Mouse (Mus musculus) brown adipose tissue, adult 24 weeks (tissue): ENCODE results near the gene Yipf3. TPM values are rescaled to one million over a fixed set of nuclear protein-coding genes. Genes with fewer than 3 reads are reported as not detected.

Source experiments
- H3K27ac ChIP-seq: fragments of 200-500 bp; replicated peaks from 2 replicates; pipeline ENCODE4 v1.5.1; 2012; ENCODE audit warnings: low read depth, mild to moderate bottlenecking, low read length
- H3K4me1 ChIP-seq: fragments of 200-500 bp; 2 replicates; pipeline ENCODE4 v1.6.1; 2012; ENCODE audit warnings: low read length, mixed read lengths; ENCODE audit not compliant: control insufficient read depth, insufficient read depth, insufficient read length
- H3K4me3 ChIP-seq: fragments of 200-500 bp; 2 replicates; pipeline ENCODE4 v1.5.1; 2012; ENCODE audit warnings: low read depth, mild to moderate bottlenecking, low read length, moderate library complexity; ENCODE audit not compliant: insufficient read depth
- polyA plus RNA-seq: library from polyadenylated mRNA; stranded (reverse); fragments of >200 nt; gene quantifications from 2 replicates; pipeline ENCODE4 v1.2.4, GENCODE M21; 2012; ENCODE audit not compliant: missing spikeins, insufficient read depth, insufficient read length

Yipf3 gene
- polyA plus RNA-seq, 1 experiment, result 63.4 TPM

DNA sequence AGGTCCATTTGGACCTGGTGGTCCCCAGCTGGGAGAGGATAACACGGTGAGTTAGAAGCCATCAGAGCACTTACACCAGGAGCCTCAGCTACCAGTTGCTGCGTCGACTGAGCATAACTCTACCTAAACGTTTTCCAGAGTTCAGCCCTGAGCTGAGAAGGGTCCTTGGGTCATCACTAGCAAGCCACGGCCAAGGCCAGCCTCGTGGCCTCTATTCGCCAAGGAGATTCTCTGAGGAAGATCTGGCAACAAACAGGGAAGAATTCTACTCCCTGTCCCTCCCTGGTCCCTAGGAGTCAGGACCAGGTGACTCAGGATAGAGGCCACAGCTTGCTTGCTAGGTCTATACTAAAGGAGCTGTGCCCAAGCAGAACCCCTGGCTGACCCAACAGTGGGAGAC is 19.6 kb downstream of the Yipf3 start:
- H3K27ac ChIP-seq, result no peak overlapping the region
- no peaks in the 10 kb centered on the region for H3K4me1 ChIP-seq
- H3K4me3 ChIP-seq, result no peak overlapping the region

DNA sequence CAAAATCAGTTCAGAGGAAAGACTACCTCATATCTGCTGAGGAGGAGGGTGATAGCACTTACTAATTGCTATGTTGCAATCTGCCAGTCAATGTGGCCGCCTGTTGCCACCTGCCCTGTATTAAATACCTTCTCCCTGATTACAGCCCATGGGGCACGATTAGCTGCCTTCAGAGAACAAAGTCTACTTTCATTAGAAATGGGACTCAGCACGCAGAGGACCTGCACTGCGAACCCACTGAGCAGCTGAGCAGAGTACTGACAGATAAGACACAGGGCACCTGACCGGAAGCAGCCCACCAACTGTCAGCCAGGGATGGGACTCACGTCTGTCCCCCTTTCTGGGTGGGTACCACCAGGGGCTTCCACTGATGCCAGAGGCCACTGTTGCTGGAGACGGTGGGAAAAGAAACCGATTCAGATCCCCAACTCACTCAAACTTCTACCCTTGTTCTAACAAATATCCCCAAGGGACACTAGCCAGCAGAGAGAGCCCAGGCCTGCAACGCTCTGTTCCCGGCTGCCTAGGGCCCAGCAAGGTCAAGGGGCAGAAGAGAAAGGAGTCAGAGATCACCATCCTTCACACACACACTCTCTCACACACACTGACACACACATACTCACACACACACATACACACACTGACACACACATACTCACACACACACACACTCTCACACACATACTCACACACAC is 20.3 kb downstream of the Yipf3 start:
- no peak overlapping the region for H3K4me3 ChIP-seq
- peaks cover 4% of the 10 kb centered on the region; the same call in 1 of the 2 replicates for H3K4me1 ChIP-seq
- 0 out of 2 replicates have a peak overlapping the region, but pooled peaks have one; percentile 4 for H3K27ac ChIP-seq

DNA sequence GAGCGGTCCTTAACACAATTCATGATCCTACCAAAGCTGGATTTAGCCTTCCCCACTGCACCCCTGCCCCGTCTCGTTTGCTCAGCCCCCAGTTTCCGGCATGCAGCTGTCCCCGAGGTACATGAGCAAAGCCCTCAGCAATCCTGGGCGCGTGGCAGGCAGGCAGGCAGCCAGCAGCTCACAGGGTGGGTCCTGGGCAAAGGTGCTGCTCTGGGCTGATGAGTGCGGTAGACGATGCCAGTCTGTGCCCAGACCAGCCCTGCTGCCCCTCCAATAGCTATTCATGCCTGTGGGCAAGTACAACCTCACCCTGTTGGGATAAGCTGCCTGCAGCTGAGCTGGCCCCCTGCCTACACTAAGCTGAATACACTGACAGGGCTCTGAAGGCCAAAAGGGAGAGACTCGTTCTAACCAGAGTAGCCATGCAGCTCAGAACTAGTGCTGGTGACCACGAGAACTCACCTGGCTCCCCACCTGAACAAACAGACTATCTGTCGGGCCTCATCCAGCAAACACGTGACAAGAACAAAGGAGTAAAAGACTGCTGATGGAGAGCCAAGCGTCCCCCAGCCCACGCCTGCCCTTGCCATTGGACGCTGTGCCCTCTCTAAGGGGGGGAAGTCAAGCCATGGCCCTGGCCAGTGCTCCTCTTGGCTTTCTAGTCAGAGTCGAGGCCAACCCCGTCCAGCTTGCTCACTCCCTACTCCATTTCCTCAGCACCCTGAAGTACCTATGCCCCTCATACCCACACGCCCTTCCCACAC is 22.1 kb downstream of the Yipf3 start:
- Histone ChIP-seq H3K4me3 (no peak overlapping the region), H3K4me1 (peaks cover 9% of the 10 kb centered on the region; the same call in 1 of the 2 replicates), H3K27ac (no peak overlapping the region)

DNA sequence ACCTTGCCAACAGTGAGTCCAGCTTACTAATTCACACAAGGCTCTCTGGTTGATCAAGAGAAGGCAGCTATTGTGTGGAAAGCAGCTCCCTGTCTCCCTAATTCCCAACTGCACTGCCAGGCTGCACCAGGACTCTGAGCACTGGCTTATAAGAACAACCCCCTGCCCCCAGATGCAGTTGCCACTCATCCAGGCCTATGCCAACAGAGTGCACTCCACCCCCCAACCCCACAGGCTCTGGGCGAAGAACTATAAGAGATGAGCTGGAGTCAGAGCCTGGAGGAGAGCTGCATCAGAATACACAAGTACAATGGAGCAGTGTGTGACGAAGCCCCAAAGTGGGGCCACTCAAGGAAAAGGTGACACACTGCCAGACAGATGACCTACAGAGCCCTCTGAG is 24.2 kb downstream of the Yipf3 start:
- H3K27ac ChIP-seq, result peak overlapping the region; percentile 27; the same call in 1 of the 2 replicates
- no peak overlapping the region for H3K4me3 ChIP-seq
- peaks cover 9% of the 10 kb centered on the region; the same call in 1 of the 2 replicates for H3K4me1 ChIP-seq

DNA sequence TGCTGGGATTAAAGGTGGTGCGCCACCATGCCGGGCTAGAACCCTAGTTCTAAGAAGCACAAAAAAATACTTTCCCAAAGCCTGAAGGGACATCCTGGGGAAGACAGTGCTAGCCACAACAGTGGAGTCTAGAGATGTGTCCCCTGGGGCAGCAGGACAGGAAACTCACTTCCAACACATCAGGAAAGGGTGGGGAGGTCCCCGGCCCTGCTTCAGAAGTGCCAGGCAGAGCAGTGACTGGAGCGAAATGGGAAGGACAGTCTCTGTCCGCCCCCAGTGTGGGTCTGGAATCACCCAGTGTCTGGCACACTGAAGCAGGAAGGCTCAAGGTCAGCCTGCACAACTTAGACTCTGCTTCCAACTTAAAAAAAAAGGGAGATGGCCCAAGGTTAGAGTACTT is 24.8 kb downstream of the Yipf3 start:
- Histone ChIP-seq H3K4me1 (peaks cover 9% of the 10 kb centered on the region; the same call in 1 of the 2 replicates), H3K27ac (peak overlapping the region; percentile 27; the same call in 1 of the 2 replicates), H3K4me3 (no peak overlapping the region)

DNA sequence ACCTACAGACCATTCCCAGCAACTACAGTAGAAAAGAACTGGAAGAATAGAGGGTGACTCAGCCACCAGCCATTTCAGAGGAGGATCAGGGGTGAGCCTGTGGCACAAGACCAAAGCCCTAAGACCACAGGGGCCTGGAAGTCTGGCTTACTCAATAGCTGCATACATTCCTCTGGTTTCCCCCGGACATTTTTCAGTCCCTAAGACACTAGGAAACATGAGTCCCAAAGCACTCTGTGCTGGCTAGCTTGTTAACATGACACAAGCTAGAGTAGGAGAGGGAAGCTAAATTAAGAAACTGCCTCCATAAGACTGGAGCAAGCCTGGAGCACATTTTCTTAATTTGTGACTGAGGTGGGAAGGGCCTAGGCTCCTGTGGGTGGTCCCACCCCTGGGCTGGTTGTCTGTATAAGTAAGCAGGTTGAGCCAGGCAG is 25.9 kb downstream of the Yipf3 start:
- Histone ChIP-seq H3K4me3 (no peak overlapping the region), H3K27ac (no peak overlapping the region), H3K4me1 (peaks cover 9% of the 10 kb centered on the region; the same call in 1 of the 2 replicates)

DNA sequence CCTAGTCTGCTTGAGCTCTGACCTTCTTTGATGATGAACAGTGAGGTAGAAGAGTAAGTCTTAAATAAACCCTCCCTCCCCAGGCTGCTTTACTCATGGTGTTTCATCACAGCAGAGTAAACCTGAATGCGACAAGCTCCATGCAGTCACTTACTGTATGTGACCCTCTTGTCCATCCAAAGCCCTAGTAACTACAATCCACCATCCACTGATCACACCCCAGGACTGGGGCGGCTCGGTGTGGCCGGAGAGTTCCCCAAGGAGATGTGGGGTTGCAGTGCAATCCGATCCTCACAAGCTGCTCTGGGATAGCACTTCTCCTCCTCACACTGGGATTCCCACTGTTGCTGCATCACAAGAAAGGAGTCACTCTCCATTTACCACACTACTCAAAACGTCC is 26.6 kb downstream of the Yipf3 start:
- no peak overlapping the region for H3K4me3 ChIP-seq
- H3K27ac ChIP-seq, result no peak overlapping the region
- peaks cover 9% of the 10 kb centered on the region; the same call in 1 of the 2 replicates for H3K4me1 ChIP-seq

DNA sequence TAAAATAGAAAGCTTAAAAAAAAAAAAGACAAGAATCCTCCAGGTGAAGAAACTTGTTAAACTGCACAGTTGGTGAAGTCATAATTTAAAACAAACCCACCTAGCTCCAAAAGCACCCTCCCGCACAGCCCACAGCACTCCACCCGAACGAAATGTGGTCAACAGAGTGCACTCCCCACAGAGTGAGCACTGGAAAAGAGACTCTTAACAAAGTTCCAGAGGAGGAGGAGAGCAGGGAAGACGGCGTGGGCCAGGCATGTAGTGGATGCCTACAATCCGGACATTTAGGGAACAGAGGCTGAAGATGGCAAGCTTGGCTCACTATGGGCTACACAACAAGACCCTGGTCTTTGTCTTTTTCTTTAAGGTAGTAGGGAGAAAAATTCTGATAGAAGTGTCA is 27.2 kb downstream of the Yipf3 start:
- Histone ChIP-seq H3K27ac (no peak overlapping the region), H3K4me1 (peaks cover 9% of the 10 kb centered on the region; the same call in 1 of the 2 replicates)

DNA sequence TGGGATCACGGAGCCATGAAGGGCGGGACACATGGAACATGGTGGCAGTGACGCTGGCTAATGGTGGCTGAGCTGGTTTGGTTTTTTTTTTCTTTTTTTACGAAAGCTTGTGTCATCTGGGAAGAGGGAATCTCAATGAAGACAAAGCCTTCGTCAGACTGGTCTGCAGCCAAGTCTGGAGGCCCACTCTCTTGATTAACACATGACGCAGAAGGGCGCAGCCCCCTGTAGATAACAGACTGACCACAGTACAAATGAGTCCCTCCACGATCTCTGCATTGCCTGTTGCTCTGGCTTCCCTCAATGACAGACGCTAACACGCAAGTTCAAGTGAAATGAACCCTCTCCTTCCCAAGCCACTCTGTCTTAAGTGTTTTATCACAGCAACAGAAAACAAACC is 27.6 kb downstream of the Yipf3 start:
- H3K27ac ChIP-seq, result no peak overlapping the region
- H3K4me1 ChIP-seq, result peaks cover 9% of the 10 kb centered on the region; the same call in 1 of the 2 replicates
- H3K4me3 ChIP-seq, result no peak overlapping the region

More for the DNA sequence above, 27.2 kb downstream of the Yipf3 start:
- no peak overlapping the region for H3K4me3 ChIP-seq

DNA sequence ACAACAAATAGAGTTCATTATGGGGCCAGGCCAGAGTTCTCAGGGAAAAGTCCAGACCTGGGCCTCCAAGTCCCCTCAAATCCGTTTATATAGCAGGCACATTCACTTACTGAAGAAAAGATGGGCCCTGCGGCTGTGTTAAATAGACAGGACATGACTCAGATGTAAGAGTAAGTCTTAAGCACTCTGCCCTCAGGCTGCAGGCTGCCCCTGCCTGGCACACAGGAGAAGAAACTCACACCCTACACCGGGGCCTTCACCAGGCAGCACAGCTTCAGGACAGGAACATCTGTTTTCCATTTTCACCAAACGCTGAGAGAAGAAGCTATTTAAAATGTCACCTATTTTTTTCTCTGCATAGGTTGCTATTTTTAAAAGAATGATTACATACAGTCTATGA is 29.7 kb downstream of the Yipf3 start:
- Histone ChIP-seq H3K27ac (no peak overlapping the region), H3K4me1 (peaks cover 18% of the 10 kb centered on the region; the same call in 1 of the 2 replicates), H3K4me3 (no peak overlapping the region)

DNA sequence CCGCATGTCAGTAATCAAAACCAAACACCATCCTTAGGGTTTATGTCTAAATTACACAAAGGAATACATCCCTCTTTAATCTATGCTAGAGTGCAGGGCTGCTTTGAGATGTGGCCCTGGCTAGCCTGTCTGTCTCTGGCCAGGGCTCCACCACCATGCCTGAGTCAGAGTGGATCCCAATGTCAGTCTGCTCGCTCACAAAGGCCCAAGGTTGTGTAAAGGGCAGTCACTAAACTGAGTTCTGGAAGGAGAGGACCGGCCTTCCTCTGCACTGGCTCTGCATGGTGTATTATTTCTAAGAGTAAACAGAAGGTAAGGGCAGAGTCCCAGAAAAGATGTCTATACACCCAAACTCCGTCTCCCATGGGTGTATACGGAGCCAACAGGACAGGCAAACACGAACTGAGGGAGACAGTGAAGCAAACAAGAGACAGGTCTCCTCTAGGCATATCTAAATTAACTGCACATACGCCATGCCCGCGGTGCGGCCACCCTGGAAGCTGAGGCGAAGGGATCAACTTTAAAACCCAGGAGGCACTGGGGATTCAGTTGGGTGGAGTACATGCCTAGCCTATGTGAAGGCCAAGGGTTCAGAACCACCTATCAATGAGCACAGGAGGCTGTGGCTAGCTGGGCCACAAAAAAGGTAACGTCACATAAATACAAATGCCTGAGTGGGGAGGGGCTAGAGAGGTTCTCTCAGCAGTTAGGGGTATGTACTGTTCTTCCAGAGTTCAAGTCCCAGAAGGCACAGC is 30.3 kb downstream of the Yipf3 start:
- Histone ChIP-seq H3K4me3 (no peak overlapping the region), H3K27ac (no peak overlapping the region), H3K4me1 (peaks cover 14% of the 10 kb centered on the region; the same call in 1 of the 2 replicates)

DNA sequence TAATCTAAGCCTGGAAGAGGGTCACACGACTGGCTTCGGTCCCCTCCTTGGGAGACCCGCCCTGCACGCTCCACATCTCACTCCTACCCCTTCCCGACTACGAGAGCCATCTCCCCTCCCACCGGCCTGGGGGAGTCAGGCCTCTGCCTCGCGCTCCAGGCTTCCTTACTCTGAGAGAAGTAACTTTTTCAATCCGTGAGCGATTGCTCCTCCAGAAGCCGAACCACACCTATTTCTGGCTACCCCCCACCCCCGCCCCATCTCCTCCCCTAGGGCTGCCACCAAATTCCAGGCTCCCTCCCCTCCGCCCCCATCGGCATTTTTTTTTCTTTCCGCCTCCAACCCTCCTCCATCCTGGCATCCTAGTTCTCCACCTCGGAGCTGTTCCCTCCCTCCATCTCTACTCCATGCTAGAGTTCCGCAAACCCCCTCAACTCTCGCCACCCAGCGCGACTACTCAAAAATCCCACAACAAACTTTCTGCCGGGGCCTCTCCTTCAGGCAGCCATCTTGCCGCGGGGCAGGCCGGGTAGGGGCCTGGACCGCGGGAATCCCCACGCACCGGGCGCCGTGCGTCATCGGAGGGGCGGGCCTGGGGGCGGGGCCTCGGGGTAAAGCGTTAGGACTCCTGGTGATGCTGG is 34.7 kb downstream of the Yipf3 start, which contains the start of gene Tjap1:
Gene Tjap1 (minus strand): TSS at position 544 of the 641 bp plus-strand sequence.
- Histone ChIP-seq H3K4me3 (peak within 1 kb of the TSS; percentile 91), H3K27ac (peak within 1 kb of the TSS; percentile 82), H3K4me1 (peaks cover 9% of the 10 kb centered on the region; the same call in 1 of the 2 replicates)

DNA sequence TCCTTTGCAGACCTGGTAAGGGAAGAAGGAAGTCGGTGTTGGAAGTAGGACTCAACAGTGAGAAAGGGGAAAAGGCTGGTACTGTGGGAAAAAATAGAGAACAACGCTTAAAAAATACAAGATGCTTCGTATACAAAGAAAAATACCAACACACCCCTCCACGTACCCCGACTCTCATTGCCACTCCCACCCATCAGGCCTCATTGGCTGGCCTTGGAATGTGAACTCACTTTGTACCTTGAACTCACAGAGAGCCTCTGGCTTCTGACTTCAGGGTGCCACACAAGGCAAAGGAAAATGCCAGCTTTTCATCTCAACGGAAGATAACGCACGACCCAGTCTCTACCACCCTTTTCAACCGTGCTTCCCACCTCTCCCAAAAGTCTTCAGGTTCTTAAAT is 35.3 kb downstream of the Yipf3 start:
- H3K4me1 ChIP-seq, result peaks cover 9% of the 10 kb centered on the region; the same call in 1 of the 2 replicates
- peak overlapping the region; percentile 34 for H3K4me3 ChIP-seq
- H3K27ac ChIP-seq, result no peak overlapping the region

DNA sequence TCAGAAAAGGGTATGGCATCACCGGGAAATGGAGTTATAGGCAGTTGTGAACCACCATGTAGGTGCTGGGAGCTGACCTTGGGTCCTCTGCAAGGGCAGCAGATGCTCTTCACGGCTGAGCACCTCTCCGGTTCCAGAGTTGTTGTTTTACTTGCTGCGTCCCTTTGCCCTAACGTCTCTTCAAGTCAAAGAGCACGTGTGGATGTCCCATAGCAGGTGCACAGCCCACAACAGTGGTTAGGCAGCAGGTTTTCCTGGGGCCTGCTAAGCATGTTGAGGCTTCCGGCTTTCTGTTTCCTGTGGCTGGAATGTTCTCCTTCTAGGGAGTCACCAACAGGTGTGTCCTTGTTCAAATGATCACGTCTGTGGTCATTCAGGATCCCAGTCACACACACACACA is 36.0 kb downstream of the Yipf3 start:
- Histone ChIP-seq H3K4me1 (peaks cover 9% of the 10 kb centered on the region; the same call in 1 of the 2 replicates), H3K27ac (no peak overlapping the region), H3K4me3 (no peak overlapping the region)
